Mouse (Mus musculus) hindbrain, embryonic 12.5 days (tissue): ENCODE measurements at regions not wholly inside any gene's neighbourhood (a gene's known extent, or its start where the extent isn't known, plus 50 kb on each side); places are given as distances from the start of the nearest gene placed in this dataset.

Source experiments
- ATAC-seq: fragments of 200-750 bp; cut with Nextera tagmentation; 2 replicates; pipeline ENCODE4 v1.8.0; 2017; ENCODE audit warnings: moderate TSS enrichment; ENCODE audit not compliant: low FRiP score
- H3K27ac ChIP-seq: fragments of 300-500 bp; sonication (generic); 2 replicates; pipeline ENCODE4 v1.5.1; 2016; ENCODE audit warnings: mild to moderate bottlenecking
- H3K27me3 ChIP-seq: fragments of 300-500 bp; sonication (generic); 2 replicates; pipeline ENCODE4 v1.6.1; 2016; ENCODE audit warnings: mild to moderate bottlenecking
- H3K36me3 ChIP-seq: fragments of 300-500 bp; sonication (generic); 2 replicates; pipeline ENCODE4 v1.6.1; 2016; ENCODE audit warnings: mild to moderate bottlenecking
- H3K4me1 ChIP-seq: fragments of 300-500 bp; sonication (generic); 2 replicates; pipeline ENCODE4 v1.6.1; 2016
- H3K4me2 ChIP-seq: fragments of 300-500 bp; sonication (generic); replicated peaks from 2 replicates; pipeline ENCODE4 v1.6.1; 2016; ENCODE audit warnings: mild to moderate bottlenecking
- H3K4me3 ChIP-seq: fragments of 300-500 bp; sonication (generic); 2 replicates; pipeline ENCODE4 v1.5.1; 2016; ENCODE audit warnings: mild to moderate bottlenecking
- H3K9ac ChIP-seq: fragments of 300-500 bp; sonication (generic); 2 replicates; pipeline ENCODE4 v1.6.1; 2016; ENCODE audit warnings: mild to moderate bottlenecking, moderate library complexity
- H3K9me3 ChIP-seq: fragments of 300-500 bp; sonication (generic); replicated peaks from 2 replicates; pipeline ENCODE4 v1.6.1; 2016; ENCODE audit warnings: mild to moderate bottlenecking
- WGBS: fragments of 180-500 bp; shearing (Covaris S2); methylation state at CpG from one replicate; pipeline ENCODE4 v1.1.7; 2016; 5-methylcytosine and 5-hydroxymethylcytosine counted together

GRCm38 (mm10) chr4:47846389-47847318 is 198.3 kb upstream of the Nr4a3 start:
- H3K4me2 ChIP-seq, result no peak overlapping the region
- ATAC-seq, result peak; percentile 58; the same call in 1 of the 2 replicates
- 61% methylated on average over 12 of the region's 12 CpGs for WGBS

GRCm38 (mm10) chr4:47861151-47861550 is 183.8 kb upstream of the Nr4a3 start:
- WGBS, result 68% methylated on average over 6 of the region's 6 CpGs
- no peak overlapping the region for H3K27ac ChIP-seq
- no peaks in the 10 kb centered on the region for H3K36me3 ChIP-seq
- no peaks in the 10 kb centered on the region for H3K4me1 ChIP-seq
- H3K9ac ChIP-seq, result no peak overlapping the region
- no peaks in the 10 kb centered on the region for H3K9me3 ChIP-seq
- no peaks in the 10 kb centered on the region for H3K27me3 ChIP-seq
- no peak overlapping the region for H3K4me2 ChIP-seq
- no peak overlapping the region for H3K4me3 ChIP-seq
- ATAC-seq, result no peak

More at GRCm38 (mm10) chr4:47846389-47847318, 198.3 kb upstream of the Nr4a3 start:
- Histone ChIP-seq H3K27ac (no peak overlapping the region), H3K36me3 (no peaks in the 10 kb centered on the region), H3K27me3 (no peaks in the 10 kb centered on the region), H3K9me3 (no peaks in the 10 kb centered on the region), H3K9ac (no peak overlapping the region), H3K4me3 (no peak overlapping the region), H3K4me1 (peaks cover 9% of the 10 kb centered on the region)

DNA sequence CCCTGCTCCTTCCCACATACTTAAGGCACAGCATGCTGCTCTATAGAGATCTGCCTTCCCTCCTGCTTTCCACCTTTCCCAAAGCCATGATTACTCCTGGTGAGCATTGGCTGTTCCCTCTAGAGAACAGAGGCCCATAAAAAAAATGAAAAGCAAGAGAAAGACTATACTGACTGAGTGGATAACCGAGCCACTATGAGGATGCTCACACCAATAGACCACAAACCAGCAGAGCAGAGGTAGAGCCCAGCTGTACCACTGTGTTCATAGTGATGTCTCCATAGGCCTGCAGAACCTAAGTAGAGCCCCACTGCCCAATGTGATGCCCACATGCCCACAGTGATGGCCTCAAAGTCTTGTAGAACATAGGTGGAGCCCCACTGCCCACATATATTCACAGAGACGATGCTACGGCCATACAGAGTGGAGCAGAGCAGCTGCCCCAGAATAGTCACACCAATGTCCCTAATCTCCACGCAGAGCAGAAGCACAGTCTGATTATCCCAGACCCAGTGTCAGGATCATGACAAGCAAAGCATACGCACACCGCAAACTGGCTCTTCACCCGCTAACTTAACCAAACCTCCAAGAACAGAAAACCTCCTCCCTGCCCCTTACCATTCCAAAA is 174.8 kb upstream of the Nr4a3 start:
- Histone ChIP-seq H3K27ac (peak overlapping the region; percentile 44; the same call in 1 of the 2 replicates), H3K4me3 (no peak overlapping the region)

DNA sequence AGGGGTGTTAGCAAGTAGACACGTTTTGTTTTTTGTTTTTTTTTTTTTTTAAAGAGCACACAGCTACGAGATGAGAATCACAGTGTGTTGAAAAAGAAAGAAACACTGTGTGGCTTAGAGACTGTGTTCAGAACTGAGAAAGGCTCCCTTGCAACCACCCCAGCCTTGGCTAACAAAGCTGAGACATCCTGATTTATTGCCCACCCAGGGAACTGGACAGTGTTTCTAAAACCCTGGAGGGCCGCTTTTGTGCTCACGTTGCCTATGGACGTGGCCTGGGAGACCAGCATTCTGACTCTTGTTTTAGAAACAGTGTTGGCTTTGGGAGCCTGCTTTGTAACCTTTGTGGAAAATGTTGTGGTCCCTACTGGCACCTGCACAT is 174.3 kb upstream of the Nr4a3 start:
- H3K9me3 ChIP-seq, result no peaks in the 10 kb centered on the region
- H3K4me2 ChIP-seq, result no peak overlapping the region
- H3K27me3 ChIP-seq, result no peaks in the 10 kb centered on the region
- H3K9ac ChIP-seq, result no peak overlapping the region
- no peak overlapping the region for H3K4me3 ChIP-seq
- H3K36me3 ChIP-seq, result no peaks in the 10 kb centered on the region
- WGBS, result 52% methylated on average over 5 of the region's 5 CpGs
- 0 out of 2 replicates have a peak, but pooled peaks cover 6% of the 10 kb centered on the region for H3K4me1 ChIP-seq
- no peak overlapping the region for H3K27ac ChIP-seq
- ATAC-seq, result no peak

More for the DNA sequence above, 174.8 kb upstream of the Nr4a3 start:
- H3K9me3 ChIP-seq, result no peaks in the 10 kb centered on the region
- H3K4me2 ChIP-seq, result no peak overlapping the region
- no peak overlapping the region for H3K9ac ChIP-seq
- H3K4me1 ChIP-seq, result 0 out of 2 replicates have a peak, but pooled peaks cover 6% of the 10 kb centered on the region
- H3K27me3 ChIP-seq, result no peaks in the 10 kb centered on the region
- no peaks in the 10 kb centered on the region for H3K36me3 ChIP-seq
- 82% methylated on average over 7 of the region's 7 CpGs for WGBS
- no peak for ATAC-seq

DNA sequence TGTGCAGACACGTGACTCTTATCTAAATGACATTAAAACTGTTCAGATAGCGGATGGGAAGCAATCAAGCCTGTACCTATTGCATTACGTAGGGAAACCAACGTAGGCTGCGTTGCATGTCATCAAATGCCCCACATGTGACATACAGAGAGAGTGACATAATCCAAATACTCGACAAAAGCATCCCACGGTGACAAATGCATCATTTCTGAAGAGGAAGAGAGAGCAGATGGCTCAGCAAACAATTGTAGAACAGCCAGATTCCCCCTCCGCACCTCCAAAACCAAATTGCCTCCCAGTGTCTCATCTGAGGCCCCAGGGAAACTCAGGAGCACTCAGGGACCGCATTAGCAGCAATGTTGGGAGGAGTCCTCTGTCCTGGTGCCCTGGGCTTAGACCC is 163.4 kb upstream of the Nr4a3 start:
- Histone ChIP-seq H3K9ac (no peak overlapping the region), H3K4me1 (no peaks in the 10 kb centered on the region), H3K4me2 (no peak overlapping the region), H3K4me3 (no peak overlapping the region), H3K27ac (no peak overlapping the region), H3K36me3 (no peaks in the 10 kb centered on the region), H3K9me3 (no peaks in the 10 kb centered on the region), H3K27me3 (no peaks in the 10 kb centered on the region)
- 71% methylated on average over 9 of the region's 9 CpGs for whole genome bisulfite sequencing
- no peak; the same call in 1 of the 2 replicates for ATAC-seq

DNA sequence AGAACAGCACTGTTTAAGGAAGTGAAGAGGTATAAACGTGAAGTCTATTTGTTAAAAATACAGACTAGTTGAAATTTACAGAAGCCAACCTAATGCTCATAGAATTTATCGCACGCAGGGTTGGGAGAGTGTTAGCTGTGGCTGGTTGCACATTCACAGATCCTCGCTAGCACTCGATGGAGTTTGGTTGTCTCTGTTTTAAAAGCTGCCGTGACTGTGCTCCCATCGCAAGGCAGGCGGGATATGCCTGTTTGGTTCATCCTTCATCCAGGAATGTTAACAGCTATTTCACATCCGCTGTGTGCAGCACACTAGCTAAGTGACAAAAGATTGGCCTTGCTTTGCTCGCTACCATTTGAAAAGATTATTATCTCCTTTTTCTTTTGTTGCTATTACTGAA is 162.9 kb upstream of the Nr4a3 start:
- Histone ChIP-seq H3K4me1 (no peaks in the 10 kb centered on the region), H3K27ac (no peak overlapping the region), H3K36me3 (no peaks in the 10 kb centered on the region), H3K9me3 (no peaks in the 10 kb centered on the region), H3K9ac (no peak overlapping the region), H3K4me3 (no peak overlapping the region), H3K4me2 (no peak overlapping the region), H3K27me3 (no peaks in the 10 kb centered on the region)
- 74% methylated on average over 10 of the region's 10 CpGs for WGBS
- no peak for ATAC-seq

DNA sequence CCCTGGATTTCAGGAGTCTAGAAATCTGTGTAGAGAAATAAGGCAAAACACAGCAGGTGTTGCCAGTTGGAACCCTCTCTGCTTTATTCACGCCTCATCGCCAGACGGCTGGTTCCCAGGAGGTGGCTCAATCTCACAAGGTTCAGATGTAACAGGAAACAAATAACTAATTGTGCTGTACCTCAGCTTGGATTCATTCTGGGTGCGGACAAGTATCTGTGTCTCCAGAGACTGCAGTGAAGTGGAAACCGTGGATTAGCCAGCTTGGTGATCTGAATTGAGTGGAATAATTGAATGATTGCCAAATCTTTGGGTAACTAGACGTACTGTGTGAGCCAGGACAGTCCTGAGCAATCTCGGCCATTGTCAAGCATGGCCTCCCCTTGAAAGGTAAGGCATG is 145.4 kb upstream of the Nr4a3 start:
- Histone ChIP-seq H3K27me3 (no peaks in the 10 kb centered on the region), H3K36me3 (no peaks in the 10 kb centered on the region), H3K4me1 (no peaks in the 10 kb centered on the region), H3K27ac (no peak overlapping the region), H3K4me2 (no peak overlapping the region), H3K4me3 (no peak overlapping the region), H3K9me3 (no peaks in the 10 kb centered on the region), H3K9ac (no peak overlapping the region)
- 30% methylated on average over 7 of the region's 7 CpGs for WGBS
- peak; percentile 74 for ATAC-seq

GRCm38 (mm10) chr4:47902749-47903148 is 142.2 kb upstream of the Nr4a3 start:
- WGBS, result 96% methylated on average over 12 of the region's 12 CpGs
- no peaks in the 10 kb centered on the region for H3K36me3 ChIP-seq
- no peaks in the 10 kb centered on the region for H3K27me3 ChIP-seq
- no peaks in the 10 kb centered on the region for H3K9me3 ChIP-seq
- no peak overlapping the region for H3K4me2 ChIP-seq
- no peak overlapping the region for H3K4me3 ChIP-seq
- H3K9ac ChIP-seq, result no peak overlapping the region
- no peak overlapping the region for H3K27ac ChIP-seq
- no peak for ATAC-seq
- no peaks in the 10 kb centered on the region for H3K4me1 ChIP-seq

DNA sequence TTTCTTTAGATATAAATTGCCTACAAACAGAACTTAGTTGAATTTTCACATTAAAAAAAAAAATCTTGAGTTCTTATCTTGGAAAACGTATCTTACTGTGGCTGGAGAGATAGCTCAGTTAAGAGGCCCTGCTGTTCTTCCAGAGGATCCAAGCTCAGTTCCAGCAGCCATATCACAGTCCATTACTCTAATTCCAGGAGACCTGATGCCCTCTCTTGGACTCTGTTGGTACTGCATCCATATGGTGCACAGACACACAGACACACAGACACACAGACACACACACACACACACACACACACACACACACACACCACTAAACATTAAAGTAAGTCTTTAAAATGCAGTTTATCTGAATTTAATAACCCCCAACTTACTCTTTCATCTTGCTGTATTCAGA is 132.7 kb upstream of the Nr4a3 start:
- H3K36me3 ChIP-seq, result no peaks in the 10 kb centered on the region
- no peaks in the 10 kb centered on the region for H3K9me3 ChIP-seq
- no peaks in the 10 kb centered on the region for H3K27me3 ChIP-seq
- H3K4me3 ChIP-seq, result no peak overlapping the region
- WGBS, result 94% methylated on average over 1 of the region's 1 CpGs
- no peak overlapping the region for H3K4me2 ChIP-seq
- H3K27ac ChIP-seq, result no peak overlapping the region
- ATAC-seq, result no peak
- no peak overlapping the region for H3K9ac ChIP-seq
- no peaks in the 10 kb centered on the region for H3K4me1 ChIP-seq

GRCm38 (mm10) chr4:47919576-47919975 is 125.4 kb upstream of the Nr4a3 start:
- Histone ChIP-seq H3K9ac (no peak overlapping the region), H3K27me3 (no peaks in the 10 kb centered on the region), H3K4me3 (no peak overlapping the region), H3K4me2 (no peak overlapping the region), H3K36me3 (no peaks in the 10 kb centered on the region), H3K4me1 (no peaks in the 10 kb centered on the region), H3K27ac (no peak overlapping the region), H3K9me3 (no peaks in the 10 kb centered on the region)
- WGBS, result 77% methylated on average over 7 of the region's 7 CpGs
- ATAC-seq, result no peak

DNA sequence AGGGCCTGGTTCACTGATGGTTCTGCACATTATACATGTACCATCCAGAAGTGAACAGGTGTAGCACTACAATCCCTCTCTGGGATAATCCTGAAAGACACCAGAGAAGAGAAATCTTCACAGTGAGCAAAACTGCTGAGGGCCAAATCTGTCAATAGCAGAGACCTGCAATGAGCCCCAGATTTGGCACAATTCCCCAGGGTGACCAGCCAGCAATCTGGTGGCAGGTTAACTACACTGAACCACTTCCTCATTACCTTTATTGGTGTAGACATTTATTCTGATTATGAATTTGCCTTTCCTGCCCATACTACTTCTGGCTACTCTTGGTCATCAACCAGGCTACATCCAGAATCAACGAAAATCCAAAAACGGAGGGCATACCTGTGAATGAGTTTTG is 113.5 kb upstream of the Nr4a3 start:
- WGBS, result 89% methylated on average over 2 of the region's 2 CpGs
- Histone ChIP-seq H3K4me3 (no peak overlapping the region), H3K9me3 (no peaks in the 10 kb centered on the region), H3K27me3 (no peaks in the 10 kb centered on the region), H3K4me1 (no peaks in the 10 kb centered on the region), H3K36me3 (no peaks in the 10 kb centered on the region), H3K4me2 (no peak overlapping the region), H3K9ac (no peak overlapping the region), H3K27ac (no peak overlapping the region)
- ATAC-seq, result no peak

DNA sequence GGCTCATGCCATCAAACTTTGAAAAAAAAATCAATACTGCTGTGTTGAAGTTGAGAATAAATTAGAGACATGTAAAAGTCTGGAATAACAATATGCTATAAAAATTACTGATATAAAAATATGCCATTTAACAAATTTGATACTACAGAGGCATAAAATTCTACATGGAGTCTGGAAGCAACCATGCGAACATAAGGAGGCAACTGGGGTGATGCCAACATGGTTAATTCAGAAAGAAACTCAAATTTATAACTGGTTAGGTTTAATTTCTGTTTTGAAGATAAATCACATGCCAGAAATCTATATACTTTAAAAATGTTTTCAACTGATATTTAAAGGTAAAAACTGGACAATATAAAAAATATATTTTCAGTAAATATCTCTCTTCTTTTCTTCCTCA is 111.4 kb upstream of the Nr4a3 start:
- no peak for ATAC-seq
- Histone ChIP-seq H3K9ac (no peak overlapping the region), H3K4me1 (no peaks in the 10 kb centered on the region), H3K36me3 (no peaks in the 10 kb centered on the region), H3K4me3 (no peak overlapping the region), H3K27ac (no peak overlapping the region), H3K9me3 (no peaks in the 10 kb centered on the region), H3K27me3 (no peaks in the 10 kb centered on the region), H3K4me2 (no peak overlapping the region)
- WGBS, result 80% methylated on average over 1 of the region's 1 CpGs
